Mouse (Mus musculus) cortical plate, adult 2 months (tissue): ENCODE measurements around the gene Spcs2.

ENCODE experiments used
- CTCF ChIP-seq: fragments of 200-500 bp; IDR thresholded peaks from 2 replicates; pipeline ENCODE4 v1.5.1; 2011; ENCODE audit warnings: mild to moderate bottlenecking, control low read depth, low read length; ENCODE audit not compliant: insufficient read depth; ENCODE audit errors: extremely low read depth
- POLR2A ChIP-seq: fragments of 200-500 bp; IDR thresholded peaks from 2 replicates; pipeline ENCODE4 v1.6.1; 2011; ENCODE audit warnings: mild to moderate bottlenecking, low read length, control low read depth; ENCODE audit not compliant: insufficient read depth; ENCODE audit errors: extremely low read depth

DNA sequence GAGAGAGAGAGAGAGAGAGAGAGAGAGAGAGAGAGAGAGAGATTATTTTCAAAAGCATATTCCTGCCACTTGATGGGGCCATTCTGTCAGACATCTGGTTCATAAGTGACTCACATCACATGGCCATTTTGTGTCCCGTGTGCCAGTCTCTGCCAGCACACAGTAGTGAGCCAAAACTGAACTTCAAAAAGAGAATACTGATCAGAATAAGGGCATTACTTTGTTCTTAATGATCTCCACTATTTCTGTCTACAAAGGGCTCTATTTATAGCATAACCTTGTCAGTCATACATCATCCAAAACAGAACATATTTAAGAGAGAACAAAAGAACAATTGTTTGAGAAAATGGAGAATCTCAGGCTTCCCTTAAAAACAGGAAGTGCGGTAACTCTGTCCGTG lies 28.2 kb upstream of the Spcs2 start:
- no peak for TF ChIP-seq CTCF
- no peak for TF ChIP-seq POLR2A
